ENCODE assay signal across 9 mouse cellular contexts in the genomic region with DNA sequence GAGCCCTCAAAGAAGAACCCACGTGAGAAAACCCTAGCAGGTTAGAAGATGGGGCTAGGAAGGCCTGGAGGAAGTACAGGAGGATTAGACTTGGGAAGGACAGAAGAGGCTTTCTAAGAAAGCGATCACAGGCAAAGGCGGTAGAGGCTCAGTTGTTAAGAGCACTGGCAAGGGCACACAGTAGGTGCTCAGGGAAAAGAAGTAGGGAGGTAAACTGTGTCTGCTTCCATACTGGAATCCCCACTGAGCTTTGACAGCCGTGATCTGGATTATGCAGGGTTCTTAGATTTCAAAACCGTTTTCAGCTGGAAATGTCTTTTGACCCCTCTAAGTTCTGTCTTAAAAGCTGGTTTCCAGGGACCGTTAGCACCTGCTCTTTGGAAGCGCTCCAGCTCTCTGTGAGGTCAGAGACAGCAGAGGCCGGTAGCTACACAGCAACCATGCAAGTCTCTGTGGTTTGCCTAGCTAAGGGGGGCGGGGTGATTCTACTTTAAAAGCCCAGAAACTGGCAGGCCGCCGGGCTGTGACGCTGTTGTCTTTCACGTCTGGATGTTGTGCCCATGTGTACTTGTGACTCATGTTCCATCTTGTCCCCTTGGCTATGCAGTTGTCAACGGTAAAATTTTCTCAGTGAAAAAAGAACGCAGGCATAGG. TPM values are rescaled to one million over a fixed set of nuclear protein-coding genes. Genes with fewer than 3 reads are reported as not detected.
DNase-seq lines count a peak whose midpoint lies in the region; ATAC-seq and TF ChIP-seq lines count a peak whose summit lies in the region.
"Had no signal": no experiment of that assay in that cellular context is flagged by ENCODE, and none has a peak within 500 bp of the region (broad histone marks: within the 10 kb centered on the region; RNA-seq: fewer than 3 reads in every experiment).

No protein-coding gene starts in this region.

- no peaks in the 10 kb centered on the region for H3K79me2 ChIP-seq in liver, adult 2 months (ENCODE audit: control insufficient read depth, insufficient read depth, low read length)

- H3K9ac ChIP-seq in liver, adult 2 months (ENCODE audit: low read depth, low read length): no peak overlapping the region
- H3K9ac ChIP-seq in liver, embryonic 12.5 days: no peak overlapping the region
- H3K9ac ChIP-seq in midbrain, embryonic 13.5 days (replicated peaks): no peak overlapping the region
- H3K9ac ChIP-seq: midbrain, embryonic 12.5 days had no signal

- H3K27me3 ChIP-seq in liver, adult 2 months (ENCODE audit: control insufficient read depth, insufficient read depth, low read length): no peaks in the 10 kb centered on the region
- no peaks in the 10 kb centered on the region for H3K27me3 ChIP-seq in liver, embryonic 12.5 days (replicated peaks)
- no peaks in the 10 kb centered on the region for H3K27me3 ChIP-seq in midbrain, embryonic 13.5 days
- H3K27me3 ChIP-seq: midbrain, embryonic 12.5 days had no signal

- H3K9me3 ChIP-seq in liver, embryonic 12.5 days (replicated peaks): no peaks in the 10 kb centered on the region
- no peaks in the 10 kb centered on the region for H3K9me3 ChIP-seq in midbrain, embryonic 13.5 days
- H3K9me3 ChIP-seq: midbrain, embryonic 12.5 days had no signal

- peak; percentile 29 for DNase-seq in liver, adult 2 months (ENCODE audit: extremely low read depth, low read depth, low spot score)
- peak; percentile 22 to 30 for DNase-seq in lung, postnatal 4 days
- DNase-seq in testis, postnatal 10 days (ENCODE audit: low spot score): peak; percentile 39
- no peak for DNase-seq in cerebellum, adult 11-12 months

- no peak overlapping the region for H3K4me2 ChIP-seq in liver, embryonic 12.5 days
- H3K4me2 ChIP-seq in midbrain, embryonic 13.5 days (replicated peaks): no peak overlapping the region
- H3K4me2 ChIP-seq: midbrain, embryonic 12.5 days had no signal

- no peaks in the 10 kb centered on the region; the same call in 1 of the 2 replicates for H3K4me1 ChIP-seq in liver, adult 2 months (ENCODE audit: control insufficient read depth, insufficient read depth, low read length)
- H3K4me1 ChIP-seq in liver, embryonic 12.5 days: peaks cover 38% of the 10 kb centered on the region
- no peaks in the 10 kb centered on the region for H3K4me1 ChIP-seq in midbrain, embryonic 13.5 days (replicated peaks)
- H3K4me1 ChIP-seq: midbrain, embryonic 12.5 days had no signal

- TF ChIP-seq POLR2A in liver, adult 2 months (IDR thresholded peaks at IDR 0.05; ENCODE audit: extremely low read depth, insufficient read depth, low read length): no peak

- ATAC-seq in liver, embryonic 12.5 days: no peak
- ATAC-seq in activated CD4-positive, CD25-positive, alpha-beta regulatory T cell, adult 4 months: peak; percentile 82
- peak; percentile 82 for ATAC-seq in inflammation-experienced regulatory T-cells, adult 6 months
- ATAC-seq in midbrain, embryonic 13.5 days: no peak

- WGBS in liver, adult 2 months: 58% methylated on average over 15 of the region's 15 CpGs
- WGBS in liver, embryonic 12.5 days (ENCODE audit: insufficient replicate concordance): 57% methylated on average over 15 of the region's 15 CpGs
- WGBS in midbrain, embryonic 13.5 days: 53% methylated on average over 15 of the region's 15 CpGs

- H3K27ac ChIP-seq in liver, adult 2 months (replicated peaks; ENCODE audit: insufficient read depth, low read depth, low read length): no peak overlapping the region
- no peak overlapping the region for H3K27ac ChIP-seq in liver, embryonic 12.5 days
- H3K27ac ChIP-seq in midbrain, embryonic 13.5 days: no peak overlapping the region
- H3K27ac ChIP-seq: midbrain, embryonic 12.5 days had no signal

- no peak for TF ChIP-seq CTCF in liver, adult 2 months (IDR thresholded peaks at IDR 0.05; ENCODE audit: low read depth, low read length)

- H3K36me3 ChIP-seq in liver, adult 2 months (ENCODE audit: control insufficient read depth, insufficient read depth, low read length): no peaks in the 10 kb centered on the region
- no peaks in the 10 kb centered on the region for H3K36me3 ChIP-seq in liver, embryonic 12.5 days
- H3K36me3 ChIP-seq in midbrain, embryonic 13.5 days: no peaks in the 10 kb centered on the region
- H3K36me3 ChIP-seq: midbrain, embryonic 12.5 days had no signal

- H3K4me3 ChIP-seq in liver, adult 2 months (ENCODE audit: insufficient read depth, low read depth, low read length): no peak overlapping the region
- no peak overlapping the region for H3K4me3 ChIP-seq in liver, embryonic 12.5 days
- H3K4me3 ChIP-seq in midbrain, embryonic 13.5 days (replicated peaks): no peak overlapping the region
- H3K4me3 ChIP-seq: midbrain, embryonic 12.5 days had no signal

RNA-seq across cellular contexts. Expression of a gene that starts 43.8 kb away (rescaled TPM):
- total RNA-seq in liver, adult 2 months (2014; rRNA removed): 78.1 and 92.2 TPM in 2 replicates
- polyA plus RNA-seq in liver, adult 2 months (2012; rRNA removed): 17.1 and 21.3 TPM in 2 replicates
- 89.2 and 89.3 TPM in 2 replicates for polyA plus RNA-seq in liver, embryonic 12.5 days (2016; fragmentation: Nextera tagmentation; extraction: Ambion mirVana)
- 100 to 1,000 TPM; 133 to 141 TPM for polyA plus RNA-seq in activated CD4-positive, CD25-positive, alpha-beta regulatory T cell, adult 4 months (2017; shearing (Covaris generic))
- 100 to 1,000 TPM; 127 to 133 (median 133) TPM for polyA plus RNA-seq in inflammation-experienced regulatory T-cells, adult 6 months (2017; shearing (Covaris generic))
- 104 and 112 TPM in 2 replicates for polyA plus RNA-seq in midbrain, embryonic 13.5 days (2015; fragmentation: Nextera tagmentation; extraction: Ambion mirVana)

Comparison
In these comparisons a context has a peak if more than half of its experiments do, and no peak if none do; other contexts are left out.
1. ATAC-seq: peak in activated CD4-positive, CD25-positive, alpha-beta regulatory T cell, adult 4 months (single experiment) and inflammation-experienced regulatory T-cells, adult 6 months (single experiment); none in liver, embryonic 12.5 days (single experiment) and midbrain, embryonic 13.5 days (single experiment).